Mouse (Mus musculus) right cerebral cortex, postnatal 10 days (tissue): ENCODE results near the gene Gpr88.

Source experiments
- DNase-seq, 2 experiments: peaks; one replicate each; pipeline ENCODE4 v3.0.0; 2021; ENCODE audit warnings: low spot score in 2 of 2

Gpr88 gene

GRCm38 (mm10) chr3:116253077-116253531 is at the start of gene Gpr88:
Gpr88 (minus strand) TSS chr3:116253503.
- DNase-seq = peak; percentile 91 to 93

GRCm38 (mm10) chr3:116302581-116302980 is 49.3 kb upstream of the Gpr88 start:
- no peak for DNase-seq

DNA sequence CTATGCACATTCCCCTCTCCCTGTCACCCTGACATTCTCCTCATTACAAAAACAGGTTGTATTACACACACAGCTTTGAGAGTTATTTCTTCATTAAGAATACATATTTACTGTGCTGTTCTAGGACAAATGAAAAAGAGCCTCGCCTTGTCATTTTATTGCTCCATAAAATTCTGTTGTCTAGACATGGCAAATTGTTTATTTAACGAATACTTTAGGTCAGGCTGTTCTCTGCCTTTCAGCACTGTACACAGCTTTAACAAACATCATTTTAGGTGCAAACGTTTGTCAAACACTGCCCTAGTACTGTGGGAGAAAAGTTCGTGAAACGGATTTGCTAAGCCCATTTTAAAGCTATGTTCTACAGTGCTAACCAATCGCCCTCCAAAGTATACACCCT is 48.5 kb upstream of the Gpr88 start:
- no peak for DNase-seq

- no peak for DNase-seq
Measured at GRCm38 (mm10) chr3:116298727-116299126, 45.4 kb upstream of the Gpr88 start.

- peak; percentile 30 to 32 for DNase-seq
Measured at GRCm38 (mm10) chr3:116298003-116298402, 44.7 kb upstream of the Gpr88 start.

- DNase-seq = no peak
Measured at GRCm38 (mm10) chr3:116297170-116297569, 43.9 kb upstream of the Gpr88 start.

DNA sequence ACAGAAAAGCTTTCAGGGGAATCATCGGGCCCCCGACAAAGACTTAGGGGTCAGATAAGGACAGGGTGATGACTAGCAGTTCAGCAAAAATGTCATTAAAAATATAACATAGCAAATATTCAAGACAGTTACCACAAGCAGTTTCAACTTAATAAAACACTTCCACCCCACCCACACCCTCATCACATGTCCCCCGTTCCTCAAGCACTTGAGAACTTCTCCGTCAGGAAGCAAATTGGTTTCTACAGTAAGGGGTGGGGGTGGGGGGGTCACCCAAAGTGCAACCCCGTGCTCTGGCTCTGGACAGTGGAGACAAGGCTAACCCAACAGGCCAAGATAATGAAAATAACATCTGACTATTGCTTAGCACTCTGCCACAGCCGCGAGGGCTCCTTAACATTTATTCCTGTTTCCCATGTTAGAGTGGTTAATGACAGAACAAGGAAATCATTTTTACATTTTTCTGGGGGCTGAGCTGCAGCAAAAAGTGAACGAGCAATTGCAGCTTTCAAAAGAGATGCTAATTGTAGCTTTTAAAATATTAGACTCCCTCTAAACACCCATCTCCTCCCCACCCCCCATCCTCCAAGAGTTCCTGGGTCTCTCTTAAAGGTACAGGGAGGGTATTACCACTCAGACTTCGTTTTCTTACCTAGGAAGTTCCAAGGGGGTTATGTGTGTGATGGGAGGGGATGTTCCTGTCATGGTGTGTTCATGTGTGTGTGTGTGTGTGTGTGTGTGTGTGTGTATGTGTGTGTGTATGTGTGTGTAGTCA is 36.9 kb upstream of the Gpr88 start:
- peak in 1 of 2 experiments; percentile 45 for DNase-seq

DNA sequence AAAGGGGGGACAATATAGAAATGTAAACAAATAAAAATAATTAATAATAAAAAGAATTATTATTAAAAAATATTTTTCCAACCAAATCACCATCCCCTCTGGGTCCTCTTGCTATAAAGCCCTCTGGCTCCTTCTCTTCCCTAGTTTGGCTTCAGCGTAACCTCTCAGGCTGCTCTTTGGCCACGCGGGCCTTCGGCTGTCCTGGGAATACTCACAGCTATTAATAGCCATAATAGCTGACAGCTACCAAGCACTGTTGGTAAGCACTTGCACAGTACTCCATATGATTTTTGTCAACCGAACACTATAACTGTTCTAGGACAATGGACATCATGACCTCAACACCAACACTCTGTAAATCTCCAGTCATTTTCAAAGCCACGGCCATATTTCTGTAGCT is 35.5 kb upstream of the Gpr88 start:
- DNase-seq = no peak

GRCm38 (mm10) chr3:116284735-116285134 is 31.4 kb upstream of the Gpr88 start:
- DNase-seq = no peak

- DNase-seq = no peak
Measured at GRCm38 (mm10) chr3:116283996-116284395, 30.7 kb upstream of the Gpr88 start.

DNA sequence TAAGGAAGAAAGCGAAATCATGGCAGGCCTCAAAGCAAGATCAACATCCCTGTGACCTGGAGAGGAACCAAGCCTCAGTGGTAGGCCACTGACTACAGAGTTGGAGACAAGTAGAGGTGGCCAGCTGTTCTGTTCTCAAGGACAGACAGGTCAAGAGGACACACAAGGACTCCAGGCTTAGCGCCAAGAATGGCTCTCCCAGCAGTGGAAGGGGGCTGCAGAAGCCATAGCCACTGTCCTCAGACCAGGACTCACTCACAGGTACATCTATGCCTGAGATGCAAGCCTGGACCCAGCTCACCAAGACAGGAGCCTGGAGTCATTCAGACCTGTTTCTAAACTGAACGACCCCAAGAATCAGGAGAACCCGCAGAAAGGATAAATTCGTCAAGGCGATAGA is 28.4 kb upstream of the Gpr88 start:
- DNase-seq = peak in 1 of 2 experiments; percentile 29

GRCm38 (mm10) chr3:116277146-116277545 is 23.8 kb upstream of the Gpr88 start:
- DNase-seq = no peak

DNA sequence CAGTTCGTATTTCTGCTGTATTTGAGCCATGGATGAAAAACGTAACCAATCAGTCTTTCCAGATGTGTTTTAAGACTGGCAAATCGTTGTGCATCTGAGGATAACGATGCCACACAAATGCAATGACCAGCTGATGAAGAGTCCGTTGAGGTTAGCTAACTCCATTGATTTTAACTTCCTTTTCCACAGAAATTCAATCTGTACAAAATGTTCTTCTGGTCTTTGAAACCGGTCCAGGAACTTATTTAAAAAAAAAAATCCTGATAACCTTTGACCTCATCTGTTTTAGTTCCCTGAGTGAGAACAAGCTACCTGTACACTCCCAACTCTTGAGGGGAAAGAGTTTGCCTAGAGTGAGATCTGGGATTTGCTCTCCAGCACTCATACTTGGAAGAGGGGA is 18.4 kb upstream of the Gpr88 start:
- DNase-seq = no peak

DNA sequence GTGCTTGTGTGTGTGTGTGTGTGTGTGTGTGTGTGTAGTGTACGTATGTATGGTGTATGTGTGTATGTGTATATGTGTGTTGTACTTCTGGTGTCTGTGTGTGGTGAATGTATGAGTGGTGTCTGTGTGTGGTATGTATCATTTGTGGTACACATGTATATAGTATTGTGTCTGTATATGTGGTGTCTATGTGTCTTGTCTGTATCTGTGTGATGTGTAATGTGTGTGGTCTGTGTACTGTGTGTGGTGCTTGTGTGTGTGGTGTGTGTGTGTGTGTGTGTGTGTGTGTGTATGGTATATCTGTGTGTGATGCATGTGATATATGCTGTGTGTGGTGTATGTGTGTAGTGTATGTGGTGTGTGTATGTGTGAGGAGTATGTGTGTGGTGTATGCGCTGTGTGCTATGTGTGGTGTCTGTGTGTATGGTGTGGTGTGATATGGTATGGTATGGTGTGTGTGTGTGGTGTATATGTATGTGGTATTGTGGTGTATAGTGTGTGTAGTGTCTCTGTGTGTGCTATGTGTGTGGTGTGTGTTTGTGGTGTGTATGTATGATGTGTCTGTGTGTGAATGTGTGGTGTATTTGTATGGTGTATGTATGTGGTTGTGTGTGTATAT is 13.8 kb upstream of the Gpr88 start:
- no peak for DNase-seq

DNA sequence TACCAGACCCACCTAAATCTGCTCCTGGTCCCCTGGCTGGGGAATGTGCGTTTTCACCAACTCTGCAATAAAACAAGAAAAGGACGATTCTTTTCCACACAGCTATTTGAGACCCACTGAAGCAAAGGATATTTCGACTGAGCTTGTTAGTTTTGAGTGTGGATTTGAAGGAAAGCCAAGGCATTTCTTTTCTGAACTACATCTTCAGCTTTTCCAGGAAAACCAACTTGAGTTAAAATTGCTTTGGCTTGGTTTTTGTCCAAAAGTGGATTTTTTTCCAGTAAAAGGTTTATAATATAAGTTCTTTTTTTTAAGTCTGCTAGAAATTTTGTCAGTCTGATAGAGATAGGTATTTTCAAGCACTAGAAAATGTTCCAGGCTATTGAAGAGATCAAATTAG is 13.1 kb upstream of the Gpr88 start:
- DNase-seq = no peak

GRCm38 (mm10) chr3:116263977-116264376 is 10.7 kb upstream of the Gpr88 start:
- no peak for DNase-seq

GRCm38 (mm10) chr3:116263061-116263460 is 9.8 kb upstream of the Gpr88 start:
- no peak for DNase-seq

DNA sequence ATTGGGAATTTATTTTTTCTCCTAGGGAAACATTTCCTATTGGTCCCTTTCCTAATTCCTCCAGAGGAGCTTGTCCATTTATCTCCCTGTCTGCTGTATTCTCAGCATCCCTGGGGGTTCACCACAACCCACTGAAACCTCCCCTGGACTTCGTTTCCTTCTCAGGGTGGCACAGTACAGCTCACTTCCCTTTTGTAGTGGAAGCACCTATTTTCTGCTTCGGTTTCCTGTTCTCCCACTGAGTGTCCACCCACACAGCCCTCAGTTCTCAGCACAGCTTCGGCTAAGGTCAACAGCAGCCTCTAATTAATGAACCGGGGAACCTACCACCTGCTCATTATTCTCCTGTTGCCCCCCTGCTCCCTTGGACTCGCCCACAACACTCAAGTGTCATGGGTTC is 2.8 kb upstream of the Gpr88 start:
- DNase-seq = no peak

DNA sequence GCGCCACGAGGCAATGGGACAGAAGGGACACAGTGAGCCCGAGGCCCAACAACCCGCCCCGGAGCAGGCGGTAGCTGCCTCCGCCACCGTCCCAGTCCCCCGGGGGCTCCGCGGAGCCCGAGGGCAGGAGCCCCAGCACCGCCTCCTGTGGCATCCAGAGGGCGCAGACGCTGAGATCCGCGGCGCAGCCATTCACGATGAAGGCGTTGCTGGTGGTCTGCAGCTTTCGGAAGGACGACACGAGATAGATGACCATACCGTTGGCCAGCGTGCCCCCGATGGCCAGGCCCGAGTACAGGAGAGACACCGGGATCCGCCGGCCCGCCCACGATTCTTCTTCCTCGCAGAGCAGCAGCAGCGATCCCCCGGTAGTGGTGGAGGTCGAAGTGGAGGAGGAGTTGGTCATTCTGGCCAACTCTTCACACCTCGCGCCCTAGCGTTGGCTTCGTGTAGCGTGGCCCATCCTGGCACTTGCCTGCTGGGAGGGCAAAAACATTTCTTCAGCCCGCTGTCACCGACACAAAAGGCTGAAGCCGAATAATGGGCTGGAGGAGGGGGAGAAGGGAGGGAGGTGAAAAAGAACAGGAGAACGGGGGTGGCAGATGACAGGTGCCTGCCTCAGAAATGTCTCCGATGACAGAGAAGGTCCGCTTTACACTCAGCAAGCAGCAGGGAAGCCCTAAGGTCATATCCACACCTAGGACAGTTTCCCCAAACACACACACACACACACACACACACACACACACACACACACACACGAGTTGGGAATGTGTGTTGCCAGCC is 855 bp downstream of the Gpr88 start:
- peak; percentile 62 to 68 for DNase-seq

DNA sequence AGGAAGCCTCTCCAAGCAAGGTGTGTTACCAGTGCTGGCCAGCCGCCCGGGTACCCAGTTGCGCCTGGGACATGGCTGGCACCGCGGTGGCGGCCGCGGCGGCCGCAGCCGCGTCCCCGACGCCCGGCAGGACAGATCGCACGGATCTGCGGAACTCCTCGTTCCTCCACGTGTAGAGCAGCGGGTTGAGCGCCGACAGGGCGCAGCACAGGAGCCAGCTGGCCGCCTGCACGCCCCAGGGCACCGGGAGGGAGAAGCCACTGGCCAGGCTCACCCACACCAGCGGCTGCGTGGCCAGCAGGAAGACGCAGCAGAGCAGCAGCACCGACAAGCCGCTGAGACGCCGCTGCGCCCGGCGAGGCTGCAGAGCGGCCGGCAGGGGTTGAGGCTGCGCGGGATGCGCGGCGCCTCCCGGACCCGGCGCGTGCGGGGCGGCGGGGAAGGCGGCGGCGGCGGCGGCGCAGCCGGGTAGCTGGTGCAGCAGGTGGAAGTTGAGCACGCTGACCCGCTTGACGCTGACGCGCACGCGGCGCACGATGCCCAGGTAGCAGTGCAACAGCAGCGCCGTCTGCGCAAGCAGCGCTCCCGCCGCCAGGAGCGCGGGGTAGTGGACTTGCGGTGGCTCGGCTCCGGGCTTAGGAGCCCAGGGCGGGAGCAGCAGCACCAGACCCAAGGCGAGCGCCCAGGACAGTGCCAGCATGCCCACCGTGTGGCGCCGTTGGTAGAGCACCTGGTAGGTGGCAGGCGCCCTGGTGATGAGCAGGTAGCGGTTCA is 1.6 kb downstream of the Gpr88 start:
- peak; percentile 51 to 57 for DNase-seq

DNA sequence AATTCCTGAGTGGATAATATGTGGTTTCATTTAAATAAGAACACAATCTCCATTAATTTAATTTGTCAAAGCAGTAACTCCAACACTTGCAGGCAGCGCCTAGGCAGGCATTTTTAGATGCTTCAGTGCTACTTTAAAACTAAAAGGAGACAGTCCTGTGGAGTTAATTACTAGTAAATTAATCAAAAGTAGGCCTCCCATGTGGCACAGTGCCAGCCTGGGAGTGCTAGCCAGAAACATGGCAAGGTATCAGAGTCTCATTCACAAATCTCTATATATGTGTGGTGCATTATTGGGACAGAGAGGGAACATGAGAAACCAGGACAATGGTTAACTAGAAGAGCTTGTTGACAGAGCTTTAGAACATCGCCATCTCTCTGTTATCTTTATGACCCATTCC is 4.3 kb downstream of the Gpr88 start:
- peak; percentile 55 to 65 for DNase-seq

DNA sequence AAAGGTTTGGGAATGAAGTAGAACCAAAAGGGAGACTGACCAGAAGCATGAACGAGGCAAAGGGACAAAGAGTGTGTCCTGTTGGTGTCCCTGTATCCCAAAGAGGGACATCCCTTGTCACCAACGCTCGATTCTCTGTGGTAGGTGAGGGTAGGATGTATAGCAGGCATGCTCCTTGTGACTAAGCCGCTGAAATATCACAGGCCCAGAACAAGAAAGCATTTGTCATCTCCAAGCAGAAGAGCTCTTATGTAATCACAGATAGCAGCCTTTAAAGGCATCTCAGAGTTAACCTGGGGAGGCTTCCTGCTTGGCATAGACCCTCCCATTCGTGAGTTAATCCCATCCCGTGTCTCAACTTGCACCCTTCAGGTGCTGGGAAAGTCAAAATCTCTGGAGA is 8.8 kb downstream of the Gpr88 start:
- no peak for DNase-seq
